Comparison of ENCODE assay signal across 9 mouse cellular contexts in the genomic region with DNA sequence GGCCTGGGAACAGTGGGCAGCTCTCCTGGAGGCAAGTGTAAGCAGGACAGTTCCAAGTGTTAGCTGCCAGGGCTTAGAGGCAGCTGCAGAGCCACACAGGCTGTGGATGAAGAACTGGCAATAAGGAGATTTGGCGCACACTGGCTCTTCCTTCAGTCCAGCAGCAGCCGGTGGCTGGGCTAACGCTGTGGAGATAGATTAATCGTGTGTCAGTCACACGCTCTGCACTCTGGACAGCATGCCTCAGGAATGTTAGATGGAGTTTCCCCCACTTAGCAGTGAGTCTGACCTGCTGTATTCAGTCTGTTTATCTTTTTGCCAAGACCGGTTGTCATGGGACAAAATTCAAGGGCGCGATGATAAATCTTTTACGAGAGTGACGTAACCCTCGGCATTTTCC. TPM values are rescaled to one million over a fixed set of nuclear protein-coding genes. Genes with fewer than 3 reads are reported as not detected.
DNase-seq lines count a peak whose midpoint lies in the region; ATAC-seq and TF ChIP-seq lines count a peak whose summit lies in the region.
"Had no signal": no experiment of that assay in that cellular context is flagged by ENCODE, and none has a peak within 500 bp of the region (broad histone marks: within the 10 kb centered on the region; RNA-seq: fewer than 3 reads in every experiment).

No protein-coding gene starts in this region.

- ATAC-seq in hindbrain, embryonic 12.5 days (ENCODE audit: low FRiP score), result peak; percentile 47; the same call in 1 of the 2 replicates
- ATAC-seq in heart, postnatal 0 days (ENCODE audit: insufficient read depth, low read depth), result peak; percentile 83
- ATAC-seq in limb, embryonic 14.5 days (ENCODE audit: low FRiP score, low read depth), result peak; percentile 43; the same call in 1 of the 2 replicates
- peak; percentile 57 for ATAC-seq in midbrain, embryonic 16.5 days
- no peak for ATAC-seq in activated CD4-positive, CD25-positive, alpha-beta regulatory T cell, adult 4 months

- H3K4me1 ChIP-seq in hindbrain, embryonic 12.5 days, result peaks cover 10% of the 10 kb centered on the region
- peaks cover 33% of the 10 kb centered on the region for H3K4me1 ChIP-seq in hindbrain, embryonic 10.5 days (replicated peaks)
- H3K4me1 ChIP-seq in embryonic facial prominence, embryonic 10.5 days, result peaks cover 63% of the 10 kb centered on the region
- H3K4me1 ChIP-seq in heart, postnatal 0 days (ENCODE audit: control insufficient read depth, insufficient read depth), result peaks cover 21% of the 10 kb centered on the region; the same call in 1 of the 2 replicates
- H3K4me1 ChIP-seq in limb, embryonic 14.5 days (ENCODE audit: control insufficient read depth, insufficient read depth, low read length), result peaks cover 84% of the 10 kb centered on the region
- H3K4me1 ChIP-seq in midbrain, embryonic 16.5 days (ENCODE audit: control insufficient read depth, insufficient read depth, low read length), result peaks cover 16% of the 10 kb centered on the region

- TF ChIP-seq EP300 in heart, postnatal 0 days (IDR thresholded peaks at IDR 0.05; ENCODE audit: low read depth), result peak; percentile 63; the same call in 1 of the 2 replicates

- H3K4me3 ChIP-seq in hindbrain, embryonic 12.5 days, result no peak overlapping the region
- no peak overlapping the region for H3K4me3 ChIP-seq in hindbrain, embryonic 10.5 days
- no peak overlapping the region for H3K4me3 ChIP-seq in embryonic facial prominence, embryonic 10.5 days
- no peak overlapping the region for H3K4me3 ChIP-seq in heart, postnatal 0 days (ENCODE audit: low read depth, low read length)
- no peak overlapping the region for H3K4me3 ChIP-seq in limb, embryonic 14.5 days (replicated peaks; ENCODE audit: low read length)
- H3K4me3 ChIP-seq in midbrain, embryonic 16.5 days (ENCODE audit: low read depth, low read length), result no peak overlapping the region
- H3K4me3 ChIP-seq: embryonic facial prominence, embryonic 12.5 days had no signal

- no peak for TF ChIP-seq CTCF in heart, postnatal 0 days (IDR thresholded peaks at IDR 0.05; ENCODE audit: low read depth)

- H3K4me2 ChIP-seq in hindbrain, embryonic 12.5 days (replicated peaks), result no peak overlapping the region
- peak overlapping the region; percentile 11 for H3K4me2 ChIP-seq in heart, postnatal 0 days (ENCODE audit: low read depth, low read length)
- no peak overlapping the region for H3K4me2 ChIP-seq in limb, embryonic 14.5 days (replicated peaks; ENCODE audit: low read depth, low read length, severe bottlenecking)
- H3K4me2 ChIP-seq in midbrain, embryonic 16.5 days (ENCODE audit: low read length), result no peak overlapping the region
- H3K4me2 ChIP-seq: embryonic facial prominence, embryonic 12.5 days had no signal

- no peaks in the 10 kb centered on the region for H3K27me3 ChIP-seq in hindbrain, embryonic 12.5 days
- no peaks in the 10 kb centered on the region for H3K27me3 ChIP-seq in hindbrain, embryonic 10.5 days (ENCODE audit: insufficient read depth, poor library complexity, severe bottlenecking)
- no peaks in the 10 kb centered on the region for H3K27me3 ChIP-seq in embryonic facial prominence, embryonic 10.5 days (replicated peaks; ENCODE audit: low read depth, poor library complexity, severe bottlenecking)
- no peaks in the 10 kb centered on the region for H3K27me3 ChIP-seq in heart, postnatal 0 days (ENCODE audit: control insufficient read depth, insufficient read depth, low read length)
- no peaks in the 10 kb centered on the region for H3K27me3 ChIP-seq in limb, embryonic 14.5 days (ENCODE audit: control insufficient read depth, insufficient read depth, low read length)
- H3K27me3 ChIP-seq in midbrain, embryonic 16.5 days (ENCODE audit: control insufficient read depth, insufficient read depth, low read depth, low read length), result no peaks in the 10 kb centered on the region
- H3K27me3 ChIP-seq: embryonic facial prominence, embryonic 12.5 days had no signal

- no peaks in the 10 kb centered on the region for H3K36me3 ChIP-seq in hindbrain, embryonic 12.5 days
- no peaks in the 10 kb centered on the region for H3K36me3 ChIP-seq in hindbrain, embryonic 10.5 days
- no peaks in the 10 kb centered on the region for H3K36me3 ChIP-seq in embryonic facial prominence, embryonic 10.5 days (replicated peaks)
- no peaks in the 10 kb centered on the region for H3K36me3 ChIP-seq in heart, postnatal 0 days (replicated peaks; ENCODE audit: control insufficient read depth, insufficient read depth, low read length)
- no peaks in the 10 kb centered on the region for H3K36me3 ChIP-seq in limb, embryonic 14.5 days (ENCODE audit: control insufficient read depth, insufficient read depth, low read length)
- no peaks in the 10 kb centered on the region for H3K36me3 ChIP-seq in midbrain, embryonic 16.5 days (ENCODE audit: control insufficient read depth, insufficient read depth, low read length)
- H3K36me3 ChIP-seq: embryonic facial prominence, embryonic 12.5 days had no signal

- WGBS in hindbrain, embryonic 12.5 days, result 61% methylated on average over 11 of the region's 11 CpGs
- 71% methylated on average over 11 of the region's 11 CpGs for WGBS in hindbrain, embryonic 10.5 days
- 63% methylated on average over 11 of the region's 11 CpGs for WGBS in embryonic facial prominence, embryonic 10.5 days
- 7% methylated on average over 11 of the region's 11 CpGs for WGBS in heart, postnatal 0 days
- WGBS in limb, embryonic 14.5 days, result 36% methylated on average over 11 of the region's 11 CpGs
- WGBS in midbrain, embryonic 16.5 days, result 44% methylated on average over 11 of the region's 11 CpGs

- no peaks in the 10 kb centered on the region for H3K9me3 ChIP-seq in hindbrain, embryonic 12.5 days (replicated peaks)
- no peaks in the 10 kb centered on the region for H3K9me3 ChIP-seq in hindbrain, embryonic 10.5 days
- H3K9me3 ChIP-seq in embryonic facial prominence, embryonic 10.5 days, result no peaks in the 10 kb centered on the region
- no peaks in the 10 kb centered on the region for H3K9me3 ChIP-seq in heart, postnatal 0 days (replicated peaks; ENCODE audit: control insufficient read depth, low read length)
- no peaks in the 10 kb centered on the region for H3K9me3 ChIP-seq in limb, embryonic 14.5 days (ENCODE audit: control insufficient read depth, low read length)
- H3K9me3 ChIP-seq in midbrain, embryonic 16.5 days (replicated peaks; ENCODE audit: control insufficient read depth, low read length, poor library complexity, severe bottlenecking), result no peaks in the 10 kb centered on the region
- H3K9me3 ChIP-seq: embryonic facial prominence, embryonic 12.5 days had no signal

- DNase-seq in hindbrain, embryonic 10.5 days (ENCODE audit: low spot score), result no peak
- peak; percentile 39 for DNase-seq in embryonic facial prominence, embryonic 10.5 days (ENCODE audit: low spot score)
- peak; percentile 82 for DNase-seq in heart, postnatal 0 days (ENCODE audit: low spot score)
- peak; percentile 40 for DNase-seq in limb, embryonic 14.5 days (ENCODE audit: low spot score)
- DNase-seq in spleen, adult 12 weeks (ENCODE audit: low spot score), result no peak

- no peak for TF ChIP-seq POLR2A in limb, embryonic 14.5 days (IDR thresholded peaks at IDR 0.05; ENCODE audit: borderline replicate concordance, extremely low read depth, insufficient read depth, insufficient read length)

- no peak overlapping the region for H3K27ac ChIP-seq in hindbrain, embryonic 12.5 days
- no peak overlapping the region for H3K27ac ChIP-seq in hindbrain, embryonic 10.5 days
- H3K27ac ChIP-seq in embryonic facial prominence, embryonic 10.5 days (replicated peaks), result 0 out of 2 replicates have a peak overlapping the region, but pooled peaks have one; percentile 32
- H3K27ac ChIP-seq in heart, postnatal 0 days (ENCODE audit: low read depth), result 0 out of 2 replicates have a peak overlapping the region, but pooled peaks have one; percentile 40
- no peak overlapping the region for H3K27ac ChIP-seq in limb, embryonic 14.5 days (replicated peaks; ENCODE audit: low read depth, low read length)
- 0 out of 2 replicates have a peak overlapping the region, but pooled peaks have one; percentile 3 for H3K27ac ChIP-seq in midbrain, embryonic 16.5 days (ENCODE audit: low read length)
- H3K27ac ChIP-seq: embryonic facial prominence, embryonic 12.5 days had no signal

- H3K9ac ChIP-seq in hindbrain, embryonic 12.5 days, result no peak overlapping the region
- H3K9ac ChIP-seq in heart, postnatal 0 days (replicated peaks; ENCODE audit: low read depth, low read length), result no peak overlapping the region
- no peak overlapping the region for H3K9ac ChIP-seq in limb, embryonic 14.5 days (ENCODE audit: low read depth, low read length, severe bottlenecking)
- H3K9ac ChIP-seq in midbrain, embryonic 16.5 days (ENCODE audit: low read depth, low read length), result no peak overlapping the region
- H3K9ac ChIP-seq: embryonic facial prominence, embryonic 12.5 days had no signal

RNA-seq across cellular contexts. Expression of a gene that starts 35.9 kb away (rescaled TPM):
- polyA plus RNA-seq in hindbrain, embryonic 12.5 days (2016; fragmentation: Nextera tagmentation; extraction: Ambion mirVana), result 32.4 and 37.3 TPM in 2 replicates
- 17.2 and 19.8 TPM in 2 replicates for polyA plus RNA-seq in hindbrain, embryonic 10.5 days (2016; fragmentation: Nextera tagmentation; extraction: Ambion mirVana)
- polyA plus RNA-seq in embryonic facial prominence, embryonic 10.5 days (2016; fragmentation: Nextera tagmentation; extraction: Ambion mirVana), result 20.4 and 22.5 TPM in 2 replicates
- 40.7 and 42.9 TPM in 2 replicates for total RNA-seq in heart, postnatal 0 days (2014; rRNA removed; ENCODE audit: low replicate concordance)
- 3.8 and 4.0 TPM in 2 replicates for polyA plus RNA-seq in heart, postnatal 0 days (2015; fragmentation: Nextera tagmentation; extraction: Ambion mirVana)
- 58.7 and 65.2 TPM in 2 replicates for polyA plus RNA-seq in limb, embryonic 14.5 days (2012; rRNA removed)
- polyA plus RNA-seq in limb, embryonic 14.5 days (2014; fragmentation: Nextera tagmentation; extraction: Ambion mirVana), result 39.4 and 46.5 TPM in 2 replicates
- polyA plus RNA-seq in midbrain, embryonic 16.5 days (2015; fragmentation: Nextera tagmentation; extraction: Ambion mirVana), result 7.0 and 12.4 TPM in 2 replicates
- 1 to 10 TPM; 5.1 to 6.6 TPM for polyA plus RNA-seq in activated CD4-positive, CD25-positive, alpha-beta regulatory T cell, adult 4 months (2017; shearing (Covaris generic))

Comparison
In these comparisons a context has a peak if more than half of its experiments do, and no peak if none do; other contexts are left out.
1. H3K27ac ChIP-seq: peak in embryonic facial prominence, embryonic 10.5 days (single experiment), heart, postnatal 0 days (single experiment) and midbrain, embryonic 16.5 days (single experiment); none in hindbrain, embryonic 12.5 days (single experiment), hindbrain, embryonic 10.5 days (single experiment) and limb, embryonic 14.5 days (single experiment).
2. DNase-seq: peak in embryonic facial prominence, embryonic 10.5 days (single experiment), heart, postnatal 0 days (single experiment) and limb, embryonic 14.5 days (single experiment); none in hindbrain, embryonic 10.5 days (single experiment) and spleen, adult 12 weeks (single experiment).